In genomic region chr8:61288676-61289075, GRCm38 (mm10) we compare ENCODE assay signal across 10 mouse cellular contexts.
DNase-seq lines count a peak whose midpoint lies in the region; ATAC-seq and TF ChIP-seq lines count a peak whose summit lies in the region.
"Had no signal": no experiment of that assay in that cellular context is flagged by ENCODE, and none has a peak within 500 bp of the region (broad histone marks: within the 10 kb centered on the region; RNA-seq: fewer than 3 reads in every experiment).

No protein-coding gene starts in this region.

- DNase-seq in heart, postnatal 10 days: peak; percentile 24 to 32
- no peak for DNase-seq in heart, postnatal 25 days (ENCODE audit: low spot score)
- no peak for DNase-seq in midbrain, embryonic 14.5 days
- DNase-seq: adrenal gland, postnatal 25 days; gastrocnemius, postnatal 25 days had no signal

- H3K4me3 ChIP-seq in midbrain, embryonic 14.5 days (replicated peaks; ENCODE audit: low read depth, low read length): no peak overlapping the region
- no peak overlapping the region for H3K4me3 ChIP-seq in midbrain, embryonic 13.5 days (replicated peaks)
- H3K4me3 ChIP-seq in embryonic fibroblast, embryonic 13.5 days (ENCODE audit: insufficient read depth, low read length): no peak overlapping the region
- H3K4me3 ChIP-seq in neural tube, embryonic 15.5 days (replicated peaks): no peak overlapping the region

- peaks cover 7% of the 10 kb centered on the region for H3K4me1 ChIP-seq in midbrain, embryonic 14.5 days (ENCODE audit: control insufficient read depth, insufficient read depth, low read length)
- peaks cover 27% of the 10 kb centered on the region for H3K4me1 ChIP-seq in midbrain, embryonic 13.5 days (replicated peaks)
- peaks cover 30% of the 10 kb centered on the region for H3K4me1 ChIP-seq in embryonic fibroblast, embryonic 13.5 days (ENCODE audit: control insufficient read depth, insufficient read depth, low read length)
- peaks cover 16% of the 10 kb centered on the region for H3K4me1 ChIP-seq in neural tube, embryonic 15.5 days

- H3K36me3 ChIP-seq in midbrain, embryonic 14.5 days (ENCODE audit: control insufficient read depth, insufficient read depth, low read length): no peaks in the 10 kb centered on the region
- no peaks in the 10 kb centered on the region for H3K36me3 ChIP-seq in midbrain, embryonic 13.5 days
- H3K36me3 ChIP-seq in neural tube, embryonic 15.5 days: no peaks in the 10 kb centered on the region
- H3K36me3 ChIP-seq: G1E had no signal

- no peak for TF ChIP-seq POLR2A in embryonic fibroblast, embryonic 13.5 days (IDR thresholded peaks at IDR 0.05; ENCODE audit: low read depth, low read length)

- no peak overlapping the region for H3K4me2 ChIP-seq in midbrain, embryonic 14.5 days (ENCODE audit: low read length)
- no peak overlapping the region for H3K4me2 ChIP-seq in midbrain, embryonic 13.5 days (replicated peaks)
- no peak overlapping the region for H3K4me2 ChIP-seq in neural tube, embryonic 15.5 days

- H3K27ac ChIP-seq in midbrain, embryonic 14.5 days (replicated peaks; ENCODE audit: low read depth, low read length): 0 out of 2 replicates have a peak overlapping the region, but pooled peaks have one; percentile 20
- no peak overlapping the region; the same call in 1 of the 2 replicates for H3K27ac ChIP-seq in midbrain, embryonic 13.5 days
- H3K27ac ChIP-seq in embryonic fibroblast, embryonic 13.5 days (ENCODE audit: insufficient read depth, low read length): peak overlapping the region; percentile 62; the same call in 1 of the 2 replicates
- peak overlapping the region; percentile 72 for H3K27ac ChIP-seq in neural tube, embryonic 15.5 days (replicated peaks)

- ATAC-seq in midbrain, embryonic 14.5 days (ENCODE audit: low FRiP score, low TSS enrichment): no peak
- ATAC-seq in midbrain, embryonic 13.5 days: no peak
- ATAC-seq in neural tube, embryonic 15.5 days (ENCODE audit: low FRiP score): no peak
- no peak for ATAC-seq in cerebellum, adult (ENCODE audit: insufficient number of reproducible peaks, low FRiP score, low TSS enrichment)

- no peak for TF ChIP-seq CTCF in embryonic fibroblast, embryonic 13.5 days (IDR thresholded peaks at IDR 0.05; ENCODE audit: borderline replicate concordance, insufficient read depth, low read length)

- 79% methylated on average over 7 of the region's 7 CpGs for WGBS in midbrain, embryonic 14.5 days
- WGBS in midbrain, embryonic 13.5 days: 72% methylated on average over 7 of the region's 7 CpGs
- WGBS in neural tube, embryonic 15.5 days: 56% methylated on average over 7 of the region's 7 CpGs

- no peak overlapping the region for H3K9ac ChIP-seq in midbrain, embryonic 14.5 days (replicated peaks; ENCODE audit: low read length)
- no peak overlapping the region for H3K9ac ChIP-seq in midbrain, embryonic 13.5 days (replicated peaks)
- H3K9ac ChIP-seq in neural tube, embryonic 15.5 days (replicated peaks): no peak overlapping the region

- intact Hi-C loops in heart, postnatal 10 days (cut with DNase I): no loop called here
- intact Hi-C loops in heart, postnatal 25 days (cut with DNase I): no loop called here

- H3K9me3 ChIP-seq in midbrain, embryonic 14.5 days (ENCODE audit: control insufficient read depth, low read length): no peaks in the 10 kb centered on the region
- H3K9me3 ChIP-seq in midbrain, embryonic 13.5 days: no peaks in the 10 kb centered on the region
- H3K9me3 ChIP-seq in neural tube, embryonic 15.5 days (replicated peaks): no peaks in the 10 kb centered on the region
- H3K9me3 ChIP-seq: G1E had no signal

- H3K27me3 ChIP-seq in midbrain, embryonic 14.5 days (ENCODE audit: control insufficient read depth, insufficient read depth, low read length): no peaks in the 10 kb centered on the region
- no peaks in the 10 kb centered on the region for H3K27me3 ChIP-seq in midbrain, embryonic 13.5 days
- H3K27me3 ChIP-seq in neural tube, embryonic 15.5 days (replicated peaks): no peaks in the 10 kb centered on the region

Comparison
In these comparisons a context has a peak if more than half of its experiments do, and no peak if none do; other contexts are left out.
1. DNase-seq: peak in heart, postnatal 10 days (2 of 2); none in heart, postnatal 25 days (single experiment) and midbrain, embryonic 14.5 days (single experiment).